Mouse (Mus musculus): ENCODE data around the gene Hnrnpa3. TPM values are rescaled to one million over a fixed set of nuclear protein-coding genes. Genes with fewer than 3 reads are reported as not detected.

Hnrnpa3 gene
- polyA plus RNA-seq, 1 experiment from 2014 or later: 325 TPM

DNA sequence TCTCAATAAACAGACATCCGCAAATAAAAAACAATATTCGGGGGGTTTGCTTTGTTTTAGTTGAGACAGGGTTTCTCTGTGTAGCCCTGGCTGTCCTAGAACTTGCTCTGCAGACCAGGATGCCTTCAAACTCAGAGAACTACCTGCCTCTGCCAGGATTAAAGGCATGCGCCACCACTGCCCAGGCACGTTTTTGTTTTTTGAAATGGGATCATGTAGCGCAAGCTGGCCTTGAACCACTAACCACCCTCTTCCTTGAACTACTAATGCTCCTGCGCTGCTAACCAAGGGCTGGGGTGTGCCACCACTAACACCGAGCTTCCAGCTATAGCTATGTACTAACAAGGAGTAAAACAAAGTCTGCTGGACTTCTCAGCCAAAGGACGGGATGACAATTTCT is 20.9 kb downstream of the Hnrnpa3 start:
- no peaks in the 10 kb centered on the region for H3K27me3 ChIP-seq (ENCODE audit: control insufficient read depth, insufficient read depth, low read length)
- no peak overlapping the region for H3K27ac ChIP-seq (ENCODE audit: low read depth, low read length)
- ATAC-seq (replicated peaks; ENCODE audit: low FRiP score) (no peak), DNase-seq (ENCODE audit: low spot score) (no peak)
- no peak overlapping the region for H3K9ac ChIP-seq (ENCODE audit: low read length)
- WGBS: 96% methylated on average over 8 of the region's 8 CpGs
- peaks cover 4% of the 10 kb centered on the region; the same call in 1 of the 2 replicates for H3K36me3 ChIP-seq (ENCODE audit: control insufficient read depth, insufficient read depth, low read length)
- H3K4me3 ChIP-seq (ENCODE audit: low read depth, low read length): no peak overlapping the region
- H3K9me3 ChIP-seq (ENCODE audit: control insufficient read depth, low read length): no peaks in the 10 kb centered on the region
- H3K4me1 ChIP-seq (replicated peaks; ENCODE audit: control insufficient read depth, insufficient read depth, low read length): no peaks in the 10 kb centered on the region
- no peak overlapping the region for H3K4me2 ChIP-seq (ENCODE audit: low read depth, low read length, severe bottlenecking)

DNA sequence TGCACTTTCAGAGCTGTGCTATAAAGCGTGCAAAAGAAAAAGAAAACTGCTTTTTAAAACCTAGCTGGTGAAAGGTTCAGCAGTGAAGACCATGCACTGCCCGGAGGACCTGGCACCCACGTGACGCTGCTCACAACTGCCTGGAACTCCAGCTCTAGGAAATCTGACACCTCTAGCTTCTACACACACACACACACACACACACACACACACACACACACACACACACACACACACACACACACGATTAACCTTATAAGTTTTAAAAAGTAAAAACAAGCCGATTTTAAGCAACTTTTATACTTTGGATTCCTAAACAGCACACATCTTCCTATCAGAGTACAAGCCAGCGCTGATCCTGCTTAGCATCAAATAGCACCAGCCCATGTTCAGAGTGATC is 22.4 kb downstream of the Hnrnpa3 start:
- no peak overlapping the region for H3K4me3 ChIP-seq (ENCODE audit: low read depth, low read length)
- H3K4me2 ChIP-seq (ENCODE audit: low read depth, low read length, severe bottlenecking): no peak overlapping the region
- peaks cover 4% of the 10 kb centered on the region; the same call in 1 of the 2 replicates for H3K36me3 ChIP-seq (ENCODE audit: control insufficient read depth, insufficient read depth, low read length)
- no peaks in the 10 kb centered on the region for H3K27me3 ChIP-seq (ENCODE audit: control insufficient read depth, insufficient read depth, low read length)
- 71% methylated on average over 7 of the region's 7 CpGs for whole genome bisulfite sequencing
- H3K9me3 ChIP-seq (ENCODE audit: control insufficient read depth, low read length): no peaks in the 10 kb centered on the region
- ATAC-seq (replicated peaks; ENCODE audit: low FRiP score): no peak; the same call in 1 of the 2 replicates
- no peak for DNase-seq (ENCODE audit: low spot score)
- H3K27ac ChIP-seq (ENCODE audit: low read depth, low read length): no peak overlapping the region
- H3K4me1 ChIP-seq (replicated peaks; ENCODE audit: control insufficient read depth, insufficient read depth, low read length): no peaks in the 10 kb centered on the region
- no peak overlapping the region for H3K9ac ChIP-seq (ENCODE audit: low read length)

DNA sequence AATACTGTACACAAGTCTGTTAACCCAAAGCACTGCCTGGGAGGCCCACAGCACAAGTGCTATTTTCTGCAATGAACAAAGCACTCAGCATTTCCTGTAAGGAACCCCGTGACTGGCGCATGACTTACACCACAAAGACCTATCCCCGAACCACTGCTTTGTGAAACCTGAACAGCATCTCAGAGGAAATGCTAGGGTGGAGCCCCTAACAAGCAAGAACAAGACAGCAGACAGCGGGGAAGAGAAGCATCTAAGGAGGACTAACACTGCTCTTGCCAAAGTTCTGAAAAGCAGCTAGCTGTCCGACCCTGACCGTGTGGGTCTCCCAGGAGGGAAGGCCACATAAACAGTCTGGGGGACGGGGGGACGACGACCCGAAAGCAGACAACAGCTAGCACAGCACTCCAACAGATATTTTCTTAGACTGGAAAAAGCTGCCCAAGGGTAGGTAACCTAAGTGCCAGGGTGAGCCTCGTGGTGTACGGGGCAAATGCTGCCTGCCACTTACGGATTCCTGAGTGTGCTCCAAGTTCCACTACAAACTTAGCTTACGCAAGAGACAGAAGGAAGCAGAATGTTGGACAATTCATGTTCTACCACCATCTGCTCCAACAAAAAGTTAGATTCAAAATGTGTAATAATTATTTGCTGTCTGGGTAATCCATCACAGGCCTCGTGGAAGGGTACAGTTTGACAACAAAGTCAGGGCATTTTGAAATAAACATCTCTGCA is 24.1 kb downstream of the Hnrnpa3 start:
- WGBS: 79% methylated on average over 15 of the region's 15 CpGs

DNA sequence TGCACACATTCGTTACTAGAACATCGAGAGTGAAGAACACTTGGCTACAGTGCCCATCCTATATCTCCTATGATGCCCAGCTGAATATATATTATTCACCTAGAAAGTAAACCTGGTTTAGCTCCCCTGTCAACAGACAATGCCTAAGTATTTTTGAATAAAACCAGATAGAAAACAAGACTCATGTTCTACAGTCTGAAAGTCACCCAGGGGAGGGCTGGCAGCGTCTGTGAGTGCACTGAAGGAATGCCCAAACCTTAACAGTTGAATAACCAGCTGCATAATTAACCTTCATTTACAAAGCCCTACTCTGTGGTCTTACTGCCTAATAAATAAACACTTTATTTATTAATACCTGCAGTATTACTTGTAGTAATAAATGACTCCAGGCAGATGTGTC is 25.5 kb downstream of the Hnrnpa3 start:
- Histone ChIP-seq H3K27ac (ENCODE audit: low read depth, low read length) (no peak overlapping the region), H3K4me3 (ENCODE audit: low read depth, low read length) (no peak overlapping the region), H3K9ac (ENCODE audit: low read length) (no peak overlapping the region), H3K27me3 (ENCODE audit: control insufficient read depth, insufficient read depth, low read length) (no peaks in the 10 kb centered on the region), H3K9me3 (ENCODE audit: control insufficient read depth, low read length) (no peaks in the 10 kb centered on the region), H3K4me2 (ENCODE audit: low read depth, low read length, severe bottlenecking) (no peak overlapping the region), H3K4me1 (replicated peaks; ENCODE audit: control insufficient read depth, insufficient read depth, low read length) (no peaks in the 10 kb centered on the region), H3K36me3 (ENCODE audit: control insufficient read depth, insufficient read depth, low read length) (no peaks in the 10 kb centered on the region)
- DNase-seq (ENCODE audit: low spot score): no peak
- 82% methylated on average over 3 of the region's 3 CpGs for WGBS
- ATAC-seq (replicated peaks; ENCODE audit: low FRiP score): no peak

More for the DNA sequence above, 24.1 kb downstream of the Hnrnpa3 start:
- Histone ChIP-seq H3K27me3 (ENCODE audit: control insufficient read depth, insufficient read depth, low read length) (no peaks in the 10 kb centered on the region), H3K9ac (ENCODE audit: low read length) (no peak overlapping the region; the same call in 1 of the 2 replicates), H3K4me3 (ENCODE audit: low read depth, low read length) (no peak overlapping the region), H3K4me1 (replicated peaks; ENCODE audit: control insufficient read depth, insufficient read depth, low read length) (no peaks in the 10 kb centered on the region), H3K36me3 (ENCODE audit: control insufficient read depth, insufficient read depth, low read length) (no peaks in the 10 kb centered on the region; the same call in 1 of the 2 replicates), H3K9me3 (ENCODE audit: control insufficient read depth, low read length) (no peaks in the 10 kb centered on the region), H3K4me2 (ENCODE audit: low read depth, low read length, severe bottlenecking) (no peak overlapping the region), H3K27ac (ENCODE audit: low read depth, low read length) (no peak overlapping the region; the same call in 1 of the 2 replicates)
- ATAC-seq (replicated peaks; ENCODE audit: low FRiP score): no peak
- DNase-seq (ENCODE audit: low spot score): no peak

DNA sequence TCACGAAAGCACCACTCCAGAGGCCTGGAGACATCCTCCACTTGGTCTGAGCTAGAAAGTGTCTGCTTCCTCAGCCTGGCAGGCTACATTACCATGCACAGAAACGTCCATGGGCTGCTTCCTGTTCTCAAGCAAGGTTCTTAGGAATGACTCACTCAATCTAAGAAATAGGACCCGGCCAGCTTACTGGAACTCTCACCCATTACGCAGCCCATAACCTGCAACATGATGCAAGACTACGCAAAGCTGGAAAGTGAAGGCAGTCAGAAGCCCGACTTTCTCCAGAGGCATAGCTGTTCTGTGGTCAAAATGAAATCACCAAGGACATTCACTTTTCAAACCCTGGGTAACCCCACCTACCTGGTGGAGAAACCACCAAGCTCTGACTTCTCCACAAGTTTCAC is 26.4 kb downstream of the Hnrnpa3 start:
- Histone ChIP-seq H3K4me2 (ENCODE audit: low read depth, low read length, severe bottlenecking) (no peak overlapping the region), H3K9me3 (ENCODE audit: control insufficient read depth, low read length) (no peaks in the 10 kb centered on the region), H3K4me1 (replicated peaks; ENCODE audit: control insufficient read depth, insufficient read depth, low read length) (no peaks in the 10 kb centered on the region), H3K9ac (ENCODE audit: low read length) (no peak overlapping the region), H3K4me3 (ENCODE audit: low read depth, low read length) (no peak overlapping the region), H3K27ac (ENCODE audit: low read depth, low read length) (no peak overlapping the region), H3K36me3 (ENCODE audit: control insufficient read depth, insufficient read depth, low read length) (no peaks in the 10 kb centered on the region), H3K27me3 (ENCODE audit: control insufficient read depth, insufficient read depth, low read length) (no peaks in the 10 kb centered on the region)
- DNase-seq (ENCODE audit: low spot score) (no peak), ATAC-seq (replicated peaks; ENCODE audit: low FRiP score) (no peak)
- WGBS: 87% methylated on average over 6 of the region's 6 CpGs

DNA sequence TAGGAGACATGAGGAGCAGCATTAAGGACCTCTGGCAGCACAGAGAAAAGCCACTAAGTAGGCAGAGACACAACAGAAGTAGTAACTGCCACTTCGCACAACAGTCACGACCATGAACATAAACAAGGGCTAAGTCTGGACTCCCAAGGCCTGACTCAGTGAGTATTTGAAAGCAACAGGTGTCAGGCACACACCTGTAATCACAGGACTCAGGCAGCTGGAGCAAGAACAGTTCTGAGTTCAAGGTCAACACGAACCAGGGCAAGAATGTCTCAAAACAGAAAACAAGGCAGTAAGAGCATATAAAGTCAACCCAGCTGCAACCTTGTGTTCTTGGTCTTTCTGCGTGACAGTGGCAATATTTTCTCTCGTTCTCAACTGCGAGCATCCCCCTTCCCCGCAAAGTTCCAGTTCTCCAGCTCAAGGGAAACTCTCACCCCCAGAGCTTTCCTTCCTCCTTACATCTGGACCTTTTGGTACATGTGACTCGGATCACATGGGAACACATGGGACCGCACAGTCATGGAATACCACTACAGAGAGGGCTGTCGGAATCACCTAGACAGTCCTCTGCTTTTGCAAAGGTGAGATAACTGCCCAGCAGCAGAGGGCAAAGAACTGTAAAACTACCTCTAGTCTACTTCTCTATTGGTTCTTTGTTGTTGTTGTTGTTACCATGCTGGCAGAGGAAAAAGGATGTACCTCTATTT is 28.1 kb downstream of the Hnrnpa3 start:
- 93% methylated on average over 10 of the region's 10 CpGs for WGBS

DNA sequence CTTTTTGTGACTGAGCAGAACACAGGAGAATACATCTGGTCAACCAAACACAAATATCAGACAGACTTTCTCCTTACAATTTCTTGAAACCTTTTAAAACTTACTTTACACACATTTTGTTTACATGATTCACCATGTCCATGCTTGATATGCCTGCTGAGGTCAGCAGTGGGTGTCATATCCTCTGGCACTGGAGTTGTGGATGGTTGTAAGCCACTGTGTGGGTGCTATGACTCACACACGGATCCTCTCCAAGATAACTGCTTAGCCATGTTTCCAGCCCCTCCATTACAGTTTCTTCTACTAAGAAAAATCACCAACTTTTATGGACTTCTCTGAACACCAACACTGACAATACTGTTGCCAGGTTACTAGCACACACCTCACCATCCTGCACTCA is 29.8 kb downstream of the Hnrnpa3 start:
- no peak overlapping the region for H3K4me3 ChIP-seq (ENCODE audit: low read depth, low read length)
- H3K36me3 ChIP-seq (ENCODE audit: control insufficient read depth, insufficient read depth, low read length): no peaks in the 10 kb centered on the region
- H3K9ac ChIP-seq (ENCODE audit: low read length): no peak overlapping the region
- no peak overlapping the region for H3K27ac ChIP-seq (ENCODE audit: low read depth, low read length)
- H3K9me3 ChIP-seq (ENCODE audit: control insufficient read depth, low read length): no peaks in the 10 kb centered on the region
- WGBS: 91% methylated on average over 1 of the region's 1 CpGs
- no peaks in the 10 kb centered on the region for H3K27me3 ChIP-seq (ENCODE audit: control insufficient read depth, insufficient read depth, low read length)
- no peak overlapping the region for H3K4me2 ChIP-seq (ENCODE audit: low read depth, low read length, severe bottlenecking)
- DNase-seq (ENCODE audit: low spot score) (no peak), ATAC-seq (replicated peaks; ENCODE audit: low FRiP score) (no peak)
- H3K4me1 ChIP-seq (replicated peaks; ENCODE audit: control insufficient read depth, insufficient read depth, low read length): no peaks in the 10 kb centered on the region

More for the DNA sequence above, 28.1 kb downstream of the Hnrnpa3 start:
- H3K36me3 ChIP-seq (ENCODE audit: control insufficient read depth, insufficient read depth, low read length): no peaks in the 10 kb centered on the region
- no peaks in the 10 kb centered on the region for H3K9me3 ChIP-seq (ENCODE audit: control insufficient read depth, low read length)
- H3K4me2 ChIP-seq (ENCODE audit: low read depth, low read length, severe bottlenecking): no peak overlapping the region
- no peak overlapping the region for H3K4me3 ChIP-seq (ENCODE audit: low read depth, low read length)
- no peaks in the 10 kb centered on the region for H3K27me3 ChIP-seq (ENCODE audit: control insufficient read depth, insufficient read depth, low read length)
- no peak overlapping the region for H3K9ac ChIP-seq (ENCODE audit: low read length)
- no peak overlapping the region for H3K27ac ChIP-seq (ENCODE audit: low read depth, low read length)
- DNase-seq (ENCODE audit: low spot score): no peak
- no peak for ATAC-seq (replicated peaks; ENCODE audit: low FRiP score)
- no peaks in the 10 kb centered on the region for H3K4me1 ChIP-seq (replicated peaks; ENCODE audit: control insufficient read depth, insufficient read depth, low read length)

DNA sequence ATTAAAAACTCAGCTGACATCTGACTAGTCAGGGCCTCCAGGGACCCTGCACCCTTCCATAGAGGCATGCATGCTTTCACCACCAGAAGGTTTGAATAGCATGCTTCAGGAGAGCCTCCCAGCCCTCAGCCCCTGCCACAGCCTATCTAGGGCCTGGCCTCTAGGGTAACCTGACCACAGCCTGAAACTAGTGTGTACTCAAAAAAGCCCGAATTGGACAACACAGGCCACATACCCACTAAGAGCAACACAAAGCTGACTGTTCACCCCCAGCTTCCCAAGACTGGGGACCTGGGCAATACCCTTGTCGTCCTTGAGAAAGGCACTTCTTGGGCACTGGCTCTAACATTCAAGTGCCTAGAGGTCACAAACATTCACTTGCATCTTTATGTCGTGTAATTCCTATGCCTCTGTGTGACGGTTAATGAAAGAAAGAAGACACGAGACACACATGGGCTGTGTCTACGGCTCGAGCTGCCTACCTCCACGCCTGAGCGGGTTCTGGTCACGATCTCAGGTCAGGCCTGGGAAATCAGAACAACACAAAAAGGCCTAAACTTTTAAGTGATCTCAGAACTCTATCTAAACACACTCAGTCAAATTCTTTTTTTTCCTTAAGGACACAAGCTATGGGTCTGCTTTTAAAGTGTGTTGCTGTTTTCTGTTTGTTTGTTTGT is 30.6 kb downstream of the Hnrnpa3 start:
- H3K9ac ChIP-seq (ENCODE audit: low read length): no peak overlapping the region
- WGBS: 85% methylated on average over 10 of the region's 10 CpGs
- no peaks in the 10 kb centered on the region for H3K36me3 ChIP-seq (ENCODE audit: control insufficient read depth, insufficient read depth, low read length)
- no peaks in the 10 kb centered on the region for H3K27me3 ChIP-seq (ENCODE audit: control insufficient read depth, insufficient read depth, low read length)
- H3K4me1 ChIP-seq (replicated peaks; ENCODE audit: control insufficient read depth, insufficient read depth, low read length): no peaks in the 10 kb centered on the region
- no peak overlapping the region for H3K4me3 ChIP-seq (ENCODE audit: low read depth, low read length)
- ATAC-seq (replicated peaks; ENCODE audit: low FRiP score) (no peak), DNase-seq (ENCODE audit: low spot score) (no peak)
- H3K27ac ChIP-seq (ENCODE audit: low read depth, low read length): no peak overlapping the region
- H3K4me2 ChIP-seq (ENCODE audit: low read depth, low read length, severe bottlenecking): no peak overlapping the region
- H3K9me3 ChIP-seq (ENCODE audit: control insufficient read depth, low read length): no peaks in the 10 kb centered on the region

All from forebrain, embryonic 11.5 days (tissue).